Mouse (Mus musculus) central nervous system, embryonic 11.5 days (tissue): ENCODE data around the gene Marcks. TPM values are rescaled to one million over a fixed set of nuclear protein-coding genes. Genes with fewer than 3 reads are reported as not detected.

Source experiments
- polyA plus RNA-seq: library from polyadenylated mRNA; depleted of rRNA; stranded (reverse); fragments of >200 nt; gene quantifications from 2 replicates; pipeline ENCODE4 v1.2.3, GENCODE M21; 2012; rRNA removed

Marcks gene
- 336 and 361 TPM in 2 replicates for polyA plus RNA-seq

DNA sequence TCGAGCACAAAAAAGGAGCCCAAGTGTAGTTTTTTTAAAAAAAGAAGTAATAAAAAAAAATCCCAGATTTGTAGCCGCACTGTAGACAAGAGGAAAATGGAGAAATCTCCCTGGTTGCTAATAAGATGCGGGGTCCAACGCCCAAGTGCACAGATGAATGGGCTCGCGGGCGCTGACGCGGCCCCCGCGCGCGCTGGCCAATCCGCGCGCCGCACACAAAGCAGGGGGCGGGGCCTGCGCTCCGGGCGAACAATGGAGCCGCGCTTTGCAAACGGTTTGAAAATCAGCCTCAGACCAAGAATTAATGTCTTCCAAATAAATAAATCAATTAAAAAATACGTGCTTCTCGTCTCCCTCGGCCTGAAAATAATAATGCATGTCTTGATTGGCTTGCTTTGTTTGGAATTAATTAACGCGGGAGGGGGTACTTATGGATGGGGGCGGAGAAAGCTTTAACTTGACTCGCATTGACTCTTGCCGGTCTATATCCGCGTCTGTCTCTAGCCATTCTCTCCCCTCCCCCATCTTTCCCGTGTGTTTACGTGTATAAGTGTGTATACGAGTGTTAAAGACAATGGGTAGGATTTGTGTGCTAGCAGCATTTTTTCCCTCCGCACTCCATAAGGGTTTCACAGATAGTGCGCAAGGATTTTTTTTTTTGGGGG is at the start of gene Marcks:
Marcks (minus strand) TSS at position 143 of the 665 bp plus-strand sequence.

Other genes starting within 250 kb of the Marcks start
- gene Hdac2, start 164.4 kb downstream of the Marcks start, polyA plus RNA-seq, result 268 and 399 TPM in 2 replicates